Mouse (Mus musculus) liver, embryonic 11.5 days (tissue): ENCODE data around the gene Lenep. TPM values are rescaled to one million over a fixed set of nuclear protein-coding genes. Genes with fewer than 3 reads are reported as not detected.

ENCODE experiments used
- ATAC-seq: fragments of 200-750 bp; cut with Nextera tagmentation; replicated peaks from 2 replicates; pipeline ENCODE4 v1.8.0; 2017; ENCODE audit warnings: moderate number of reproducible peaks, mild to moderate bottlenecking, moderate TSS enrichment, moderate library complexity; ENCODE audit not compliant: low FRiP score
- DNase-seq: peaks from one replicate; pipeline ENCODE4 v3.0.0-alpha.2; 2017; ENCODE audit warnings: low spot score
- H3K27ac ChIP-seq: fragments of 300-500 bp; sonication (generic); 2 replicates; pipeline ENCODE4 v1.5.1; 2014; ENCODE audit warnings: mild to moderate bottlenecking, low read depth, low read length, control low read depth
- H3K27me3 ChIP-seq: fragments of 300-500 bp; sonication (generic); replicated peaks from 2 replicates; pipeline ENCODE4 v1.6.1; 2014; ENCODE audit warnings: low read length, mixed read lengths; ENCODE audit not compliant: control insufficient read depth, insufficient read depth
- H3K36me3 ChIP-seq: fragments of 300-500 bp; sonication (generic); 2 replicates; pipeline ENCODE4 v1.6.1; 2014; ENCODE audit warnings: mild to moderate bottlenecking, low read length, moderate library complexity, mixed read lengths; ENCODE audit not compliant: control insufficient read depth, insufficient read depth
- H3K4me1 ChIP-seq: fragments of 300-500 bp; sonication (generic); replicated peaks from 2 replicates; pipeline ENCODE4 v1.6.1; 2014; ENCODE audit warnings: low read length, mixed read lengths; ENCODE audit not compliant: control insufficient read depth, insufficient read depth
- H3K4me2 ChIP-seq: fragments of 300-500 bp; sonication (generic); 2 replicates; pipeline ENCODE4 v1.6.1; 2014; ENCODE audit warnings: mild to moderate bottlenecking, control low read depth, moderate library complexity
- H3K4me3 ChIP-seq: fragments of 300-500 bp; sonication (generic); 2 replicates; pipeline ENCODE4 v1.5.1; 2014; ENCODE audit warnings: low read depth, low read length, control low read depth
- H3K9ac ChIP-seq: fragments of 300-500 bp; sonication (generic); 2 replicates; pipeline ENCODE4 v1.6.1; 2014; ENCODE audit warnings: low read depth, low read length, control low read depth
- H3K9me3 ChIP-seq: fragments of 300-500 bp; sonication (generic); 2 replicates; pipeline ENCODE4 v1.6.1; 2016; ENCODE audit warnings: low read length, inconsistent platforms, mixed read lengths; ENCODE audit not compliant: control insufficient read depth
- WGBS: fragments of 180-500 bp; shearing (Covaris S2); extraction: QIAGEN DNeasy Blood & Tissue Kit; methylation state at CpG from one replicate; pipeline ENCODE4 v1.1.7; 2014; 5-methylcytosine and 5-hydroxymethylcytosine counted together
- polyA plus RNA-seq: library from polyadenylated mRNA; unstranded; fragments of >200 nt; fragmentation: Nextera tagmentation; extraction: Ambion mirVana; gene quantifications from 2 replicates; pipeline ENCODE4 v1.2.1, GENCODE M21; 2014

Gene Lenep
- polyA plus RNA-seq, 1 experiment from 2014 or later, result not detected

DNA sequence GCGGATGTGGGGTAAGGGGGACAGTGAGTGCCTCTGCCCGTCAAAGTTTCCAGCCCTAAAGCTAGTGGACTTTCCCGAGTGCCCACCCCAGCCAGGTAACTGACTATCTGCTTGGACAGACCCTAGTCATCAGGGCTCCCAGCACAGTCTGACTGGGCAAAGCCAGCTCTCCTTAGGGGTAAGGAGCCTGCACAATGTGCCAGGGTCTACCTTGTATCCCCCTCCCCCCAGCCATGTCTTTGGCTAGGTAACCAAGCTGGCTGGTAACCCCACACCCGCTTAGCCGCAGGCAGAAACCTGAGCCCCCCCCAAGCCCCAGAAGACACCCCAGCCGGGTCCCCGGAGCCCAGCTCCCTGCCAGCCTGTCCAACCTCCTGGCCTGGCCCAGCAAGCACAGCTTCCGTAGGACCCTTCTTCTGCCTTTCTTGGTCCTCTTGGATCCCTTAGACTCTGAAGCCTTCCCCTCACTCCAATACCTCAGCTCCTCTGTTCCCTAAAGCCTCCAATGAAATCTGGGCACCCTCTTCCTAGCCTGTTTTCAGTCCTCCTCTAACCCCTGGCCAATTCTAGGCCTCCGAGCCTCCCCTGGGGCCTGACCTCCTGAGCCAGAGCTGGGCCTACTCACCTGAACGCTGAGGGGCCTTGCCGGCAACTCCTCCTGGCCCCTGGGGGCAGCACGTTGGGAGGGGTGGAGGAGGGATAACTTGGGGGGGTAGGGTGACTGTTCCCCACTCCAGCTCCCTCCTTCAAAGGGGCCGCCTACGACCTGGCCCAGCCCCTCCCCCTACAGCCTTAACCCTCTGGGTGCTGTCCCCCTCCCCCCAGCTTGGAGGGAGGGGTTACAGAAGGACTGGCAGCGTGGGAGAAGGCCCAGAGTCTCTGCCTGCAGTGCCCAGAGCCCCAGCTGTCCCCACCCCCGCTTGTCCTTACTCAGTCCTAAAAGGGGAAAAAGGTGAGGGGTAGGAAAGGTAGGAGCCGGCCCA is 15.9 kb downstream of the Lenep start:
- no peak for DNase-seq
- Histone ChIP-seq H3K27me3 (no peaks in the 10 kb centered on the region; the same call in 1 of the 2 replicates), H3K9me3 (no peaks in the 10 kb centered on the region), H3K4me2 (peak overlapping the region; percentile 30), H3K9ac (no peak overlapping the region), H3K4me1 (peaks cover 43% of the 10 kb centered on the region), H3K36me3 (no peaks in the 10 kb centered on the region; the same call in 1 of the 2 replicates), H3K27ac (no peak overlapping the region), H3K4me3 (peak overlapping the region; percentile 1; the same call in 1 of the 2 replicates)
- WGBS, result 59% methylated on average over 17 of the region's 17 CpGs
- no peak for ATAC-seq

- no peaks in the 10 kb centered on the region for H3K9me3 ChIP-seq
- no peak overlapping the region for H3K27ac ChIP-seq
- H3K4me2 ChIP-seq, result peak overlapping the region; percentile 10; the same call in 1 of the 2 replicates
- WGBS, result 35% methylated on average over 11 of the region's 11 CpGs
- ATAC-seq (no peak), DNase-seq (no peak)
- no peak overlapping the region for H3K4me3 ChIP-seq
- no peaks in the 10 kb centered on the region for H3K27me3 ChIP-seq
- H3K36me3 ChIP-seq, result no peaks in the 10 kb centered on the region; the same call in 1 of the 2 replicates
- H3K9ac ChIP-seq, result no peak overlapping the region
- H3K4me1 ChIP-seq, result peaks cover 30% of the 10 kb centered on the region
Measured at GRCm38 (mm10) chr3:89385451-89385850, 17.1 kb downstream of the Lenep start.

DNA sequence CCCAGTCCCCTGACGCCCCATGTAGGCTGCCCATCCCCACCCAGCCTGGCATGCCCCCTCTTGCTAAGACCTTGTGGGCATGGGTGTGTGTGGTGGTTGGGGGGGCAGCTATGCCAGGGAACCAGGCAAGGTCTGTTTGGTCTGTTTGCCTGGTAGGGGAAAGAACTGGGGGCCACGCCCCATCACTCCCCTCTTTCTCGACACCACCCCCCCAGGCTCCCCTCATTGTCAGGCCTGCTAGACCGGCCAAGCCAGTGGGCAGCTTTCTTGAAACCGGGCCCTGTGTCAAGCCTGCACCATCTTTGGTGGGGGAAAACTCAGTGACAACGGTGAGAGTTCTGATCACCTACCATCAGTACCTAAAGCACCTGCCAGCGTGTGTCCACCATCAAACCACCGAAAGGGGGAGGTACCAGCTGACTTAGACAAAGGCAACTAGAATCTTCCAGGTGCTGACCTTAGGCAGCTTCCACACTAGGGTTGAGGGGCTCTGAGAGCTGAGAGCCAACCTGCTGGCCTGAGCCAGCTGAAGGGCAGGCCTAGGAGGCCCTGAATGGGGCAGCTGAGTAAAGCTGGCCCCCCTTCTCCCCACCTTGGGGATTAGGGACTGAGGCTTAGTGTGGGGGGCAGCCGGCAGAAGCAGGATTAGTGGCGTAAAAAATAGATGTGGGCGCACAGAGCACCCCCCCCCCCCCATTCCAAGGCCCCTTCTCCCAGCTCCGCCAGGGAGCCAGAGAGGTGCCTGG is 18.1 kb downstream of the Lenep start:
- no peak overlapping the region for H3K4me3 ChIP-seq
- WGBS, result 71% methylated on average over 12 of the region's 12 CpGs
- peaks cover 29% of the 10 kb centered on the region for H3K4me1 ChIP-seq
- no peaks in the 10 kb centered on the region for H3K27me3 ChIP-seq
- DNase-seq, result no peak
- no peaks in the 10 kb centered on the region; the same call in 1 of the 2 replicates for H3K36me3 ChIP-seq
- ATAC-seq, result no peak
- no peak overlapping the region for H3K27ac ChIP-seq
- no peak overlapping the region for H3K9ac ChIP-seq
- no peak overlapping the region for H3K4me2 ChIP-seq
- H3K9me3 ChIP-seq, result no peaks in the 10 kb centered on the region

DNA sequence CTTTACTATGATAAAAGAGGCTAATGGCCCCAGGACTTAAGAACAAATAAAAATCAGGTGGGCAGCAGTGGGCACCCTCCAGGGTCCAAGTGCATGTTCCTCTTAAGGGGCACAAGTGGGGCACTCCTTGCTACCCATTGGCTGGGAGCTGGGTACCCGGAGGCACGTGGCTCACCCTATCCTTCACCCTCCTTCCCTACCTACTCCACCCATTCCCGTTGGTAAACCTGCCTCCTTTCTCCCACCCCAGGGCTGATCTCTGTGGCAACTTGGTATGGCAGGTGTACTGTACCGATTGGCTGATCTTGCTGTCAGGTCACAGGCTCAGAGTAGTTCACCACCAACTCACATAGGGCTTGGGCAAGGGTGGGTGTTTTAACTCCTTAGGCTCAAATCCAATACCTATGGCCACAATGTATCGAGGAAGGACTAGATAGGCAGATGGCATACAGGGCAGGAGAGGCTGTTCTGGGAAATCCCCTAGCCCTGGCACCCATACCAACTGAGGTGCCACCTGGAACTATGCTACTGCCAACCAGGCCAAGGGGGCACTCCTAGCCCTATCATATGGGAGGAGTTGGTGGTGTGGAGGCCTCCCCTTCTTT is 18.8 kb downstream of the Lenep start:
- H3K9me3 ChIP-seq, result no peaks in the 10 kb centered on the region
- H3K36me3 ChIP-seq, result peaks cover 2% of the 10 kb centered on the region; the same call in 1 of the 2 replicates
- no peak overlapping the region for H3K27ac ChIP-seq
- no peaks in the 10 kb centered on the region for H3K27me3 ChIP-seq
- no peak overlapping the region for H3K4me3 ChIP-seq
- no peak for DNase-seq
- 77% methylated on average over 5 of the region's 5 CpGs for WGBS
- no peak for ATAC-seq
- no peak overlapping the region for H3K9ac ChIP-seq
- peaks cover 31% of the 10 kb centered on the region for H3K4me1 ChIP-seq
- H3K4me2 ChIP-seq, result no peak overlapping the region

DNA sequence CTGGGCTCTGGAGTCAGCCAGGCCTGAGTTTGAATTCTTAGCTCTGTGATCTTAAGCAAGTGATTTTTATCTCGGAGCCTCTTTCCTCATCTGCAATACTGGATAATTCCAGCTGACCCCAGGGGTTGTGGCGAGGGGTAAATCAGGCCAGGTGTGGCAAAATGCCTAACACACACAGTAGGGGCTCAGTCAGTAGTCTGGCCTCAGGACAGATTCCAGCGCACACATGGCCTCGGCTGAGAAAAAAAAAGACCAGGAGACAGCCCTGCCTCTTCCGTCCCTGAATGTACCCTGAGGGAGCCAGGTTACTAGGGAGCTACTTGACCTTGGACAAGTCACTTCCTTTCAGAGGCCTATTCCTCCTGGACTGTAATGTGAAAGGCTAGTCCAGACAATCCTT is 19.6 kb downstream of the Lenep start:
- Histone ChIP-seq H3K4me1 (peaks cover 25% of the 10 kb centered on the region), H3K9me3 (no peaks in the 10 kb centered on the region), H3K4me2 (no peak overlapping the region), H3K27me3 (no peaks in the 10 kb centered on the region), H3K27ac (no peak overlapping the region), H3K36me3 (peaks cover 2% of the 10 kb centered on the region; the same call in 1 of the 2 replicates), H3K9ac (no peak overlapping the region), H3K4me3 (no peak overlapping the region)
- no peak for DNase-seq
- ATAC-seq, result no peak
- 74% methylated on average over 5 of the region's 5 CpGs for WGBS

GRCm38 (mm10) chr3:89382033-89382882 is 20.3 kb downstream of the Lenep start:
- no peaks in the 10 kb centered on the region for H3K9me3 ChIP-seq
- no peak for ATAC-seq
- 82% methylated on average over 9 of the region's 9 CpGs for WGBS
- DNase-seq, result no peak
- peaks cover 2% of the 10 kb centered on the region; the same call in 1 of the 2 replicates for H3K36me3 ChIP-seq
- H3K4me1 ChIP-seq, result peaks cover 19% of the 10 kb centered on the region
- no peak overlapping the region for H3K4me3 ChIP-seq
- no peaks in the 10 kb centered on the region for H3K27me3 ChIP-seq
- H3K9ac ChIP-seq, result no peak overlapping the region
- H3K4me2 ChIP-seq, result no peak overlapping the region
- H3K27ac ChIP-seq, result no peak overlapping the region

GRCm38 (mm10) chr3:89381233-89381632 is 21.4 kb downstream of the Lenep start:
- Histone ChIP-seq H3K4me2 (no peak overlapping the region), H3K27me3 (no peaks in the 10 kb centered on the region), H3K9ac (no peak overlapping the region), H3K9me3 (no peaks in the 10 kb centered on the region), H3K27ac (no peak overlapping the region), H3K36me3 (peaks cover 2% of the 10 kb centered on the region; the same call in 1 of the 2 replicates), H3K4me3 (no peak overlapping the region), H3K4me1 (peaks cover 16% of the 10 kb centered on the region)
- no peak for DNase-seq
- no peak for ATAC-seq
- WGBS, result 89% methylated on average over 11 of the region's 11 CpGs

GRCm38 (mm10) chr3:89380711-89381110 is 21.9 kb downstream of the Lenep start:
- peaks cover 2% of the 10 kb centered on the region; the same call in 1 of the 2 replicates for H3K36me3 ChIP-seq
- no peak overlapping the region for H3K4me2 ChIP-seq
- 90% methylated on average over 18 of the region's 18 CpGs for WGBS
- H3K9me3 ChIP-seq, result no peaks in the 10 kb centered on the region
- ATAC-seq, result no peak
- H3K4me1 ChIP-seq, result peaks cover 12% of the 10 kb centered on the region
- no peak overlapping the region for H3K9ac ChIP-seq
- no peak overlapping the region for H3K27ac ChIP-seq
- no peak for DNase-seq
- no peak overlapping the region for H3K4me3 ChIP-seq
- no peaks in the 10 kb centered on the region for H3K27me3 ChIP-seq
